Mouse (Mus musculus) retina, adult 2 months (tissue): ENCODE results near the gene Antxr1.

Experiments
- DNase-seq: peaks from one replicate; pipeline ENCODE4 v3.0.0-alpha.2; 2012; ENCODE audit warnings: low read depth, low spot score

Gene Antxr1

GRCm38 (mm10) chr6:87189755-87190154 is 145.9 kb downstream of the Antxr1 start:
- no peak for DNase-seq

- DNase-seq = no peak
Observed at GRCm38 (mm10) chr6:87186988-87187387, 148.6 kb downstream of the Antxr1 start.

GRCm38 (mm10) chr6:87184418-87184817 is 151.2 kb downstream of the Antxr1 start:
- no peak for DNase-seq

GRCm38 (mm10) chr6:87183981-87184380 is 151.6 kb downstream of the Antxr1 start:
- DNase-seq = no peak

GRCm38 (mm10) chr6:87183159-87183558 is 152.5 kb downstream of the Antxr1 start:
- no peak for DNase-seq

- DNase-seq = no peak
Observed at GRCm38 (mm10) chr6:87182736-87183135, 152.9 kb downstream of the Antxr1 start.

GRCm38 (mm10) chr6:87171461-87171860 is 164.2 kb downstream of the Antxr1 start:
- no peak for DNase-seq

GRCm38 (mm10) chr6:87170875-87171274 is 164.7 kb downstream of the Antxr1 start:
- DNase-seq = no peak

GRCm38 (mm10) chr6:87170277-87170676 is 165.3 kb downstream of the Antxr1 start:
- DNase-seq = no peak

- no peak for DNase-seq
Observed at GRCm38 (mm10) chr6:87168021-87168420, 167.6 kb downstream of the Antxr1 start.

GRCm38 (mm10) chr6:87166673-87167305 is 168.8 kb downstream of the Antxr1 start:
- DNase-seq = no peak

- DNase-seq = no peak
Observed at GRCm38 (mm10) chr6:87165536-87166311, 169.9 kb downstream of the Antxr1 start.

- DNase-seq = no peak
Observed at GRCm38 (mm10) chr6:87161391-87162263, 174.0 kb downstream of the Antxr1 start.

GRCm38 (mm10) chr6:87160196-87160595 is 175.4 kb downstream of the Antxr1 start:
- DNase-seq = no peak

- no peak for DNase-seq
Observed at GRCm38 (mm10) chr6:87158062-87158623, 177.5 kb downstream of the Antxr1 start.

- no peak for DNase-seq
Observed at GRCm38 (mm10) chr6:87153836-87154235, 181.8 kb downstream of the Antxr1 start.

GRCm38 (mm10) chr6:87153231-87153580 is 182.4 kb downstream of the Antxr1 start:
- DNase-seq = no peak

GRCm38 (mm10) chr6:87152461-87153230 is 183.0 kb downstream of the Antxr1 start:
- DNase-seq = no peak

GRCm38 (mm10) chr6:87151427-87151826 is 184.2 kb downstream of the Antxr1 start:
- no peak for DNase-seq

- DNase-seq = no peak
Observed at GRCm38 (mm10) chr6:87150471-87150870, 185.2 kb downstream of the Antxr1 start.

GRCm38 (mm10) chr6:87147921-87148320 is 187.7 kb downstream of the Antxr1 start:
- DNase-seq = no peak
